Mouse (Mus musculus) bone marrow, adult 2 months (tissue): Measurements from ENCODE around the gene Rbl1.

ENCODE experiments used
- CTCF ChIP-seq: fragments of 200-500 bp; IDR thresholded peaks from 2 replicates; pipeline ENCODE4 v1.5.1; 2011; ENCODE audit warnings: low read length, control low read depth; ENCODE audit not compliant: control insufficient read depth, insufficient read depth
- POLR2A ChIP-seq: fragments of 200-500 bp; IDR thresholded peaks from 2 replicates; pipeline ENCODE4 v1.6.1; 2011; ENCODE audit warnings: low read depth, mild to moderate bottlenecking, control low read depth, low read length, borderline replicate concordance; ENCODE audit not compliant: control insufficient read depth

DNA sequence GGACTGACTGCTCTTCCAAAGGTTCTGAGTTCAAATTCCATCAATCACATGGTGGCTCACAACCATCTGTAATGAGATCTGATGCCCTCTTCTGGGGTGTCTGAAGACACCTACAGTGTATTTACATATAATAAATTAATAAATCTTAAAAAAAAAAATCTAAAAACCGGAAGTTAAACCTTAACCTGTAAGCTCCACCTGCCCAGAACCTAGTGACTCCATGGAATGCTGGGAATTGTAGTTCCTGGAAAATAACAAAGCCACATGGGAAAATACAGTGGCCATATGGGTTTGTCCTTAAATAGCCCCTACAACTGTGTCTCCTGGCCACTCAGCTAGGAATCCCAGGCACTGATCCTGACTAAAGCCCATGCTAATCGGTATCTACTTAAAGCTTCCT is 41.3 kb upstream of the Rbl1 start:
- no peak for TF ChIP-seq POLR2A
- TF ChIP-seq CTCF, result no peak
